Mouse (Mus musculus) monocyte, adult 59 days (primary cell): ENCODE measurements around the gene Gm3667. TPM values are rescaled to one million over a fixed set of nuclear protein-coding genes. Genes with fewer than 3 reads are reported as not detected.

Experiments
- total RNA-seq, 2 experiments: library from RNA; stranded (reverse); gene quantifications; one replicate each; pipeline ENCODE4 v1.2.4; 2023

The Gm3667 gene
- not detected for total RNA-seq

GRCm38 (mm10) chr14:6889521-6890012 lies at the start of gene Gm3667:
Gm3667 (minus strand) TSS chr14:6889962.

GRCm38 (mm10) chr14:6840211-6840610 lies 49.6 kb downstream of the Gm3667 start, which contains the start of gene Gm3642:
Gm3642 (minus strand) TSS chr14:6840311.

Other genes starting within 250 kb of the Gm3667 start
- gene Gm10251, start 205.8 kb downstream of the Gm3667 start, total RNA-seq: not detected
- not detected for gene Gm8050, start 169.7 kb downstream of the Gm3667 start, total RNA-seq
- gene Gm3636, start 147.6 kb downstream of the Gm3667 start, total RNA-seq: not detected
- gene Gm8362, start 115.6 kb downstream of the Gm3667 start, total RNA-seq: not detected
- not detected for gene Gm3642, start 49.7 kb downstream of the Gm3667 start, total RNA-seq
- gene Gm6356, start 83.9 kb upstream of the Gm3667 start, total RNA-seq: not detected
- gene Gm10406, start 137.5 kb upstream of the Gm3667 start, total RNA-seq: not detected
- not detected for gene Gm3685, start 155.0 kb upstream of the Gm3667 start, total RNA-seq
- not detected for gene Gm3696, start 210.7 kb upstream of the Gm3667 start, total RNA-seq
- gene Gm6676, start 235.4 kb upstream of the Gm3667 start, total RNA-seq: not detected